Mouse (Mus musculus) brain, embryonic 18.5 days (tissue): ENCODE results near the gene Phlpp1.

Experiments used
- DNase-seq: peaks from one replicate; pipeline ENCODE4 v3.0.0-alpha.2; 2012; ENCODE audit warnings: low read depth, low spot score

Gene Phlpp1

DNA sequence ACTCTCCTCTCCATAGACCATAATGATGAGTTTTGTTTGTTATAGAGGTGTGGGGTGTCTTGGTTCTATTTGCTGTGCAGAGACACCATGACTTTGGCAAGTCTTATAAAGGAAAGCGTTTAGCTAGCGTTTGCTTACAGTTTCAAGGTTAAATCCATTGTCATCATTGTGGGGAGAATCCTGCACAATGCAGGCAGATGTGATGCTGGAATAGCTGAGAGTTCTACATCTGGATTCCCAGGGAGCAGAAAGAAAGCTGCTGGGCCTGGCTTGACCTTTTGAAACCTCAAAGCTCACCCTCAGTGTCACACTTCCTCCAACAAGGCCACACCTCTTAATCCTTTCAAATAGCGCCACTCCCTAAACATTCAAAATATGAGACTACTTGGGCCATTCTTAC, 7.4 kb upstream of the Phlpp1 start:
- no peak for DNase-seq

DNA sequence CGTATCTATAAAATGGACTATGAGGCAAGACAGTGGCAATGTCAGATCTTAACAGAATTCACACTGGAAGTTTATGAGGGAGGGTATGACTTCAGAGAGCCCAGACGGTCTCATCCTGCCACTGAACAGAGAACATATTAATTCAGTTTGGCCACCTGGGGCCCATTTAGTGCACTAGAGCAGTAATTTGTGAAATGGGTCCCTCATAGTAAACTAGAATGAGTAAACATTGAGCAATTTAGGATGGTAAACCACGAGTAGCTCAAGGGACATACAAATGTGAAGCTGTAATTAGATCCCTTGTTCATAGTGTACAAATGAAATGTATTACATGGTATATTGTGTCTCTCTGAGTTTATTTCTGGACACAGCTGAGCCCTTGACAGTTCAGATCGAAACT, 3.6 kb upstream of the Phlpp1 start:
- DNase-seq, result no peak

DNA sequence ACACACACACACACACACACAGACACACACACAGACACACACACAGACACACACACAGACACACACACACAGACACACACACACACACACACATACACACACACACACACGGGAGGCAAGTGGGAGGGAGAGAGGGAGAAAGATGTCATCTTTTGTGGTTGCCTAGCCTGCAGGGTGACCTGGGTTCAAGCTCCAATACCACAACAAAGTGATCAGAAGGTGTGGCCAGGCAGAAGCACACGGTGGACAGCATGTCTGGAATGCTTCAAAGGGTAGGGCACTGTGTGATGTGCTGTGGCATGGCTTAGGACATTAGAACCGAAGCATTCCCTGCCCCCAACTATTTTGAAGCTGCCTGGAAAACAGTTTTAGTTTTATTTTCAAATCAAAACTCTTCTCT, 2.8 kb upstream of the Phlpp1 start:
- DNase-seq, result no peak

DNA sequence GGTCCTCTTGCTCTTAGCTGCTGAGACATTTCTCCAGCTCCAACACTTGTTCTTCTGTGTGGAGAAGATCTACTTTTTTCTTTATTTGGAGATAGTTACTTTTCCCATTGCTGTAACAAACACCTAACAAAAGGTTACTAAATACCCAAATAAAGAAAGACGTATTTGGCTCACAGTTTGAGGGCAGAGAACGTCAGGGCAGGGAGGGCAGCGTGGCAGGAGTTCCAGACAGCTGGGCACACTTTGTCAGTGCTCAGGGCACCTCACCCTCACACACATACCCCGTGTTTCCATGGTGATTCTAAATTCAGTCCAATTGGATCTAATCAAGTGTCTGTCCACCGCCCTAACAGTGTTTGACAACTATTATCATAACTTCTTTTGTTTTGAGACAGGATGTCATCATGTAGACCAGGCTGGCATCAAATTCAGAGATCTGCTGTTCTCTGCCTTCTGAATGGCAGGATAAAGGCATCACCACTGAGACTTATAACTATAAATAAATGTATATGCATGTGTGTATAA, 1.7 kb upstream of the Phlpp1 start:
- no peak for DNase-seq

DNA sequence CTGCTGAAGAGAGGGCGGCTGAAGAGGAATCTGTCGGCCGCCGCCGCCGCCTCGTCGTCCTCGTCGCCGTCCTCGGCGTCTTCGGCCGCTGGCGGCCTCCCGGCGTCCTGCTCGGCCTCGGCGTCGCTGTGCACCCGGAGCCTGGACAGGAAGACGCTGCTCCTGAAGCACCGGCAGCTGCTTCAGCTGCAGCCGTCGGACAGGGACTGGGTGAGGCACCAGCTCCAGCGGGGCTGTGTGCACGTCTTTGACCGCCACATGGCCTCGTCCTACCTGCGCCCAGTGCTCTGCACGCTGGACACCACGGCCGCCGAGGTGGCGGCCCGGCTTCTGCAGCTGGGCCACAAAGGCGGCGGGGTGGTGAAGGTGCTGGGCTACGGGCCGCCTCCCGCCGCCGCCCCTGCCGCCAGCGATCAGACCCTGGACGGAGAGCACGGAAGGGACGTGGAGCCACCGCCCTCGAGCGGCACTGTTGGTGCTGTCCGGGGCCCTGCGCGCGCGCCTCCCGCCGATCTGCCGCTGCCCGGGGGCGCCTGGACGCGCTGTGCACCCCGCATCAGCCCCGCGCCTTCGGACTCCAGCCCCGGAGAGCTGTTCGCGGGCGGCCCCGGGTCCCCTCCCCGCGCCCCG, 864 bp downstream of the Phlpp1 start:
- no peak for DNase-seq

DNA sequence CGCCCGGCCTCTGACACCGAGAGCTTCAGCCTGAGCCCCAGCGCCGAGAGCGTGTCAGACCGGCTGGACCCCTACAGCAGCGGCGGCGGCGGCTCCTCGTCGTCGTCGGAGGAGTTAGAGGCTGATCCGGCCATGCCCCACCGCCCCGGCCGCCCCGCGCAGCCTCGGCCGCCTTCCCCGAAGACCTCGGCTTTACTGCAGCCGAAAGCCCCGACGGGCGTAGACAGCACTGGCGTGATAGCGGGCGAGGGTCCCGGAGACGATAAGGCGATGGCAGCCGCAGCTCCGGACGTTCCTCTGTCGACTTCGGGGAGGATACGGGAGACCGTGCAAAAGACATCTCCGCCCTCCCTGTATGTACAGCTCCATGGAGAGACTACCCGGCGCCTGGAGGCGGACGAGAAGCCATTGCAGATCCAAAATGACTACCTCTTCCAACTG, 1.4 kb downstream of the Phlpp1 start:
- no peak for DNase-seq

DNA sequence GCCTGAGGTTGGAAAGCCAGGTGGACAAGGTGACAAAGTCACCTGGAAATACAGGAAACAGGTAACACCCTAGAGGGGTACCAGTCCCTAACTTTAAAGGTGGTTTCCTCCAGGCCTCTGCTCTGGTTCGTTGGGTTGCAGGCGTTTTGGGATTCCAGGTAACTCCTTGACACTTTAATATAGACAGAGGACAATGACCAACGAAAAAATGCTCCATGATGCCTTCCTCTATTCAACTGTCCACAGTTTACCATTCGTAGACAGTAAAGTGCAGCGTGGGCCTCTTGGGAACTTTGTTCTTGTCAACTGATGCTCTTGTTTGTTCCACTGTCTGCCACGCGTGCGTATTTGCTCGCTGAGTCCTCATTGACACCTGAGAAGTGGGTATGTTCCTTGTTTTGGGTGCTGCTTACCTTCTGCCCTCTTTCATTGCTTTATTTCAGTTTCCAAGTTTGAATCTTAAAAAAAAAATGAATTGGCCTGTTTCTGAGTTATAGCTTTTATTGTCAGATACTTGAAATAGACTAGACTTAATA, 2.1 kb downstream of the Phlpp1 start:
- no peak for DNase-seq

DNA sequence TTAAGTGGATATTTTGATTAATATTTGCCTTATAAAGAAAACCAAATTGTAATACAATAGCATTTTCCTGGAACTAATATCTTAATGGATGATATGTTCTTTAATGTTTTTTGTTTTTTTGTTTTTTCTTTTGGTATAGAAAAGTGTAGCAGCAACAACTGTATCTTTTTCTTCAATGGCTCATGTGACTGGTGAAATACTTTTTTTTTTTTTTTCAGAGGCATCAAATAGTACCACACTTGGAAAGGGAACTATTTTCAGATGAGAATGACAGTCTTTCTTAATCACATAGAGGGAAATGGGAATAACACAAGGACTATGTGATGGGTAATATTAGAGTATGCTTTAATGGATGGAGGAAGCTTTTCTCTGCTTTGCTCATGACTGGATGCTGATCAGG, 3.0 kb downstream of the Phlpp1 start:
- DNase-seq, result no peak

DNA sequence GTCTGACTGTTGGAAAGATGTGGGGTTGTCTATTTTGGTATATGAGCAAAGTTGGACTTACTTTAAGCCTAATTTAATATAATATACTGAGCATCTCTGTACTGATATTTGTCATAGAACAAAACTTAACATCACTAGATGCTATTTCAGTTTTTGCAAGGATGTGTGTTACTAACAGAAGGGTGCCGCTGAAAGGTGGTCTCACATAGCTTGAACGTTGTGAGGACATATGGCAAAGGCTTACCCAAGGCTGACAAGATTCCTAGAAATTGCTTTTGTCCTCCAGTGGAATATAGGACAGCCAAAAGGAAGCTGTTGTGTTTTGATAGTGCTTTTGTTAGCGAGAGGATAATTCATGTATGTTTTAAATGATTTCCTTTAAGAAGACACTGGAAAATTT, 3.8 kb downstream of the Phlpp1 start:
- DNase-seq, result no peak

DNA sequence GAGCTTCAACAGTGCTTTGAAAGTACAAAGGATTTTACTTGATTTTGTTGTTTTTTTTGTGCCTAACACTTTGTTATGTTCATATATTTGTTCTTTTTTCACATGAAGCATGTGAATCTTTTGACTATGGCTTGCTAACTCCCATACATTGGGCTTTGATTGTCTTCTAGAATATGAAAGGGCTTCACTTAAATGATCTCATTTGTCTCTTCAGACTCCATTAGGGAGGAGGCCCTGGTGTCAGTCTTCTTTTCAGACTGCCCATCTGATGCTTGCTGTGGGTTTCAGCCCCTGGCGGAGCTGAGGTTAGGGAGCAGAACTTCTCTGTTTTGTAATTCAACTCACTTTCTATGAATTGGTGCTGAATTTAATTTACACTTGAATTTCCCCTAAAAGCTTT, 5.2 kb downstream of the Phlpp1 start:
- DNase-seq, result no peak

DNA sequence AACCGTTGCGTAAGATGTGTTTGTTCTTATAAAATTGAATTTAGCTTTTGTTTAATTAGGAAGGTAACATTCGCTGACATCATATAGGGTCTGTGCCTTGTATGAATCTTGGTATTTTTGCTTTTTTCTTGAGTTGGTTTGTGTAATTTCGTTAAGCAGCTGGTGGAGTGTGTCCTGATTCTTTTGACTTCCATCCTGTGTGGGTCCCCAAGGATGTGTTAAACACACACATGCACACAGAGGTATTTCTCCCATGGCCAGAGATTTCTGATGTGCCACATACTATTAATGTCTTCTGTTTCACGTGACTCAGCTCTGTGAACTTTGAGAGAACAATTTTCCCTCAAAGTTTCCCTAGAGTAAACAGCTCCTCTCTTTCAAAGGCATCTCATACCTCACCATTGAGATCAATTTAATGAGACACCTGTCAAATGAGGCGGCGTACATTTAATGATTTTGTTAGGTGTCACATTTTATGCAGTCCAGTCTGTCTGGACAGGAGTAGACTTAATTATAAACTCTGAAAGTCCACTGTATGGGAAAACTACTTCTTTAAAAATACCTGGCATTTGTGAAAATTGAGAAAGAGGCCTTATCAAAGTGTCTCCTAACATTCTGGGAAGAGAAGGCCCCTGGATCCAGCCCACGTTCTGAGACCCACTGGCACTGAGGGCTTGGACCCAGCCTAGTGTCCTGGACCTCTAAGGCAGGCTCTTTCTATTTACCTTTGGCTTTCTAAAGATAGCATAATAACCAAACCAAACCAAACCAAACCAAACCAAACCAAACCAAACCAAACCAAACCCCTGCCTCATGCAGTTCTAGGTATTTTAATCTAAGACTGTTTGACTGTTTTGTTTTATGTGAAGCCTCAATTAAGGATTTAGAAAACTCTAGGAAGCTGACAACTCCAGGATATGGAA, 6.6 kb downstream of the Phlpp1 start:
- DNase-seq, result no peak

DNA sequence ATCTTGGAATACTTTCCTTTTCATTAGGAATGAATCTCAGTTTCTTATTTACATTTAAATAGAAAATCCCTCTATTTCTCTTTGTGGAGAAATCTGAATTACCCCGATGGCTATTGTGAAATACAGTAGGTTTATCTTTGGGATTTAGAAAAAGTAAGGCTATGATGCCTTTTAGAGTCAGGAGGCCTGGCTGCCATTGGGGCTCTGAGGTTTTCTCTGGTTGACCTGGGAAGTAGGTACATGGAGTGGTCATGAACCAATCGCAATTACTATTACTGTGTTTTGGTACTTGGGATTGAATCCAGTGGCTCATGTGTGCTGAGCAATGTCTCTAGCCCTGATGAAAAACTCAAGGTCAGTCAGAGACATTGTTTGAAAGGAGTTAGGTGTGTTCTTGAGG, 12.1 kb downstream of the Phlpp1 start:
- no peak for DNase-seq

DNA sequence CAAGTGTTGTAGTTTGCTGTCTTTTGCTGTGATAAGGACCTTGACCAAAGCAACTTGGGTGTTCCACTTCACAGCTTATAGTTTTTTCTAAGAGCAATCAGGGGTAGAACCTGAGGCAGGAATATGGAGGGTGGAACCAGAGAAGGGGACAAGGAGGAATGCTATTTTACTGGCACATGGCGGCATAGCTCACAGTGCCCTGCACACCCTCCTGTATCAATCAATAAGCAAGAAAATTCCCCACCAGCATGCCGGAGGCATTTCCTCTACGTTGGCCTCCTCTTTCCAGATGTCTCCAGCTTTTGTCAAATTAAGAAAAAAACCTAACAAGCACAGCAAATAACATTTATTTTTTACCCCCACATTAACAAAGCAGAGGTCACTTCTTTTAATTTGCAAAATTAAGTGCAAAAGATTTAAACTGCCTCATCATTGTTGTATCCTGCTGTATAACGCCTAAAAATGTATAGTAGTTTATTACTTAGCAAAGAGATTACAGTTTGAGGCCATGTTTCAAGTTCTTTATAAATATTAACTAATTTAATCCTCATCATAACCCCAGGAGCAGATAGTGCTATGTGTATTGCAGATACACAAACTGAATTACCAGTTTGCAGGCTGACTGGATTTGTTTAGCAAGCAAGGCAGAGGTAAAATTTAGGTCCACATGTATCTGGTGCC, 13.4 kb downstream of the Phlpp1 start:
- no peak for DNase-seq

DNA sequence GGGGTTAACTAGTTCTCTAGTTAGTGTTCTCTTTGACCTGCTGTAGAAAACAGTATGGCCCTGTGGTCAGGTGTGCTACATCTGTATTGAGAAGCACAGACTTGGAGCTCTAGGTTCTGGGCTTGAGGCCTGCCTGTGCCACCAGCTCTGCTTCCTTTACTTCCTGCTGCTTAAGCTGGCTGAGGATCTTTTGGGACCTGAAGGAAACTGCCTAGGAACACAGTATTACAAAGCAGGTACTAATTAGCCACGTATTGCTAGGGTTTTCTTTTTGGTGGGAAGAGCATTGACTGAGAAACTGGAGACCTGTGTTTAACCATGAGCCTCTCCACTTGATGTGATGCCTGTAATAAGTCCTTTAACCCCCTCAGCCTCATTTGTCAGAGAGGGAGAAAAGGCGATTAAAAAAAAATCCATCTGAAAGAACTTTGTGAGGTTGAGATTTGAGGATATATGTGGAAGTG, 13.9 kb downstream of the Phlpp1 start:
- no peak for DNase-seq

DNA sequence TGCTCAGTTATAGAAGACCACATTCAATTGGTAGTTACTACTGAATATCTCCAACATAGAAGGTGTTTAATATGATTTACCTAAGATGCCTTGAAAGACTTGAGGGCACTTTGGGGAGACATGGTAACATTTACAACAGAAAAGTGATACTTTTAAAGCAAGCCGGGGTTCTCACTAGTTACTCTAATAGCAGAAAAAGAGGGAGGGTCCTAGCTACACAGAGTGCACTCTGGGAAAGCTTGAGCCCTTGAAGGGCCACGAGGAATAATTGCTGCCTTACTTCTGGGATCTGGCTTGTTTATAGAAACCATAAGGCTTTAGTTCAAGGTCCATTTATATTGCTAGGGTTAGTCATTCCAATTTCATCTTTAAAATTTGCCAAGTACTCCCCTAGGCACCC, 14.5 kb downstream of the Phlpp1 start:
- no peak for DNase-seq

DNA sequence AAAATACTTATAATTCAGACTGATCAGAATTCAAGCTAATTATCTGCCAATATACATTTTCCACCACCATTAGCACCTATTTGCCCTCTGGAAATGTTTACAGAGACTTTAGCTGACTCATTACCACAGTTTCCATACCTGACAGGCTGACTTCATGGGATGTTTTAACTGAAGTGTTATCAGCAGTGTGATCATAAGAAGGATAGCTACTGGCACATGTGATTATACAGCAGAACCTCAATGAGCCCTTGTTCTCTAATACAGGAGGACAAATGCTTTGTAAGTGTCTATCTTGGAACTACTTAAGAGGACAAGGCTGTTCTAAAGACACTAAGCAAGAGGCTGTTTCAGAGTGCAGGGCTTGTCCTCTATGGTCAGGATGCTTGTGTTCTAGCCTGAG, 15.9 kb downstream of the Phlpp1 start:
- no peak for DNase-seq

DNA sequence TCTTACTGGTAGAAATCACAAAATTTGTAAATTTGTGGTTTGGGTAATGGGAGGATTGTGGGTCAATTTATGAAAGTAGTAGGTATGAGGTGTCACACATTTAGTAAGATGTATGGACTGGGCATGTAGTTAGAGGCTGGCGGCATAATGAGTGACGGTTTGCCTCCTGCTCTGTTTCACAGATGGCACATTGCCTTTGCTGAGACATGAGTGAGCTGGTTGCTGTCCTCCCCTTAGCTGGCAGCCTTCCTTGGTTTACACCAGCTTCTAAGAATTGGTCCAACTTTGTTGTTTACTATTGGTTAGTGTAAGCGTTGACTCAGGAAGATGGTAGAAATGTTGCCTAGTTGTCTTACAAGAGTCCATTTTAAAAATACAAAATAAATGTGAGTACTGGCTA, 17.2 kb downstream of the Phlpp1 start:
- DNase-seq, result no peak

DNA sequence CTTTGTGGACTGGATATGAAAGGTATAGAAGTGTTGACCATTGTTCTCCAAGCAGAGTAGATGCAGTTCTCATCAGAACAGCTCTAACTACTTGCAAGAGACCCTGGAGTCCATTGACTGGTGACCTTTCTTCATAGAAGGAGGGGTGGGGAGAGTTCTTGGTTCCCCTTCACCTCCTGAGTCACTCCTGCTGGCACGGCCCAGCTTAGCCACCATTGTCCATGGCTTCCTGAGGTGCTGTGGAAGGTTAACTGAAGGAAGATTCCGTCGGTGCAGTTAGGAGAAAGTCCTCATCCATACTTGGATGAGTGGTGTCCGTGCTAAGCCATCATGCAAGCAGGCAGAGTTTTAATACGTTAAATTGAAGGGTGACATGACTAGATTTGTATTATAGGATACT, 17.8 kb downstream of the Phlpp1 start:
- DNase-seq, result no peak

DNA sequence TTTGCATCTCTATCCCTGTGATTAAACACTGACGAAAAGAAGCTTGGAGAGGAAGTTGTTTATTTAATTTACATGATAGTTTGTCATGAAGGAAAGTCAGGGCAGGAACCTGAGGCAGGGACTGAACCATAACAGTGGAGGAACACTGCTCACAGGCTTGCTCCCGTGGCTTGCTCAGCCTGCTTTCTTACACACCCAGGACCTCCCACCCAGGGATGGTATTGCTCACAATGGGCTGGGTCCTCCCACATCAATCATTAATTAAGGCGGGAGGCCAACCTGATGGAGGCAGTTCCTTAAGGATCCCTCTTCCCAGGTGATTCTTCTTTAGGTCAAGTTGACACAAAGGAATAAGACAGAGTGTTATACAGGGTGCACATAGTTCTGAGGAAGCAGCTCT, 19.1 kb downstream of the Phlpp1 start:
- no peak for DNase-seq

DNA sequence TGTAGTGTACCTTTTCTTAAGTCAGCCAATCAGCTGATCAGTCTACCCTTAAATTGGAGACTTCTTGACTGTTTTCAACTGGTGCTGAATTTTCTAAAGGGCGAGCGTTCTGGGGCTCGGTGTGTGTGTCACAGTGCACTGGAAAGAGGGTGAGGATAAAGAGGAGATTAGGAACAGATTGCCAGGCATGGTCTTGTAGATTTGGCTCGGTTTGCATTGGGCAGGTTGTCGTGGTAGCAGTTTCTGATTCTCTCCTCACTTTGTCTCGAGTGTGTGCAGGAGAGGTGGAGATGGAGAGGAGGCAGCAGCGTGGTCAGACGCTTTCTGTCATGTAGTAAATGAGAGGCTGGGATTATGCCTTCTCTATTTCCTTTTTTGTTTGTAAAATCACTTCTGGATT, 20.3 kb downstream of the Phlpp1 start:
- DNase-seq, result no peak

DNA sequence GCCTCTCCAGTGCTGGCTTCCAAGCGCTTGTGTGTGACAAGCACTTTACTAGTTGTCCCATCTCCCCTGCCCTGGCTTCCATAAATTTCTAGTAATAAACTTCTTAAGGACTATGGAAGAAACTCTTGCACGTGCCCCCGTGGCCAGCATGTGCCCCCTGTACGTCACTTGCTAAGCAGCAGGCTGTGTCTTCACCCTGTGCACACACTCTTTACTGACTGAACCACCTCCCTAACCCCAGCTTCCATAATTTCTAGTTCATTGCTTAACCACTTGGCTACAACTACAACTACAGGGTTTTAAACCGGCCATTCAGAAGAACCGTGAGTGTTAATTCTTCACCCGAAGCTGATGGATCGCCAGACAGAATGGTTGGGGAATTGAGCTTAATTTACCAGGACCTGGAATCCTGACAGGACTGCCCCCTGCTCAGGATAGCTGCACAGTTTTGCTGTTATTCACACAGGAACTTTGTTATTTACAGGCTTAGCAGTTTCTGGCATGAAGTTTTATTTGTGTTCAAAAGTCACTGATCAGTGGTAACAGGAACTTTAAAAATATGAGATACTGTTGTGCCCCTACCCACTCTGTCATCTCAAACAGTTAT, 21.4 kb downstream of the Phlpp1 start:
- no peak for DNase-seq

DNA sequence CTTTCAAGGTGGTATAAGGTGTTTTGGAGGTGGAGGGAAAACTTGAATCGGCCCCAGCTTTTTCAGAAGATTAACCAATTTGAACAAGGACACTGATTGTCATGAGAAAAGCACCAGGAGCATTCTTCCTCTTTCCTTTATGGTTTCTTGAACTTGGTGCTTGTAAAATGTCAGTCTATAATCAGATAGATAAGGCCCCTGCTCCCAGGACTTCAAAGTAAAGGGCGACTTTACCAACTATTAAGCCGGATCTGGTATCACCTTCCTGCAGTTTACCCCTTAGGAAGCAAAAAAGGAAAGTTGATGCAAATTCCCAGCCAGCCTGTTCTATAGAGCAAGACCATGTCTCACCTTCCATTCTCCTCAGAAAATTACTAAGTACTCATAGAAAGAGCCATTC, 21.9 kb downstream of the Phlpp1 start:
- no peak for DNase-seq
